ENCODE assay signal across 8 mouse cellular contexts in the genomic region with DNA sequence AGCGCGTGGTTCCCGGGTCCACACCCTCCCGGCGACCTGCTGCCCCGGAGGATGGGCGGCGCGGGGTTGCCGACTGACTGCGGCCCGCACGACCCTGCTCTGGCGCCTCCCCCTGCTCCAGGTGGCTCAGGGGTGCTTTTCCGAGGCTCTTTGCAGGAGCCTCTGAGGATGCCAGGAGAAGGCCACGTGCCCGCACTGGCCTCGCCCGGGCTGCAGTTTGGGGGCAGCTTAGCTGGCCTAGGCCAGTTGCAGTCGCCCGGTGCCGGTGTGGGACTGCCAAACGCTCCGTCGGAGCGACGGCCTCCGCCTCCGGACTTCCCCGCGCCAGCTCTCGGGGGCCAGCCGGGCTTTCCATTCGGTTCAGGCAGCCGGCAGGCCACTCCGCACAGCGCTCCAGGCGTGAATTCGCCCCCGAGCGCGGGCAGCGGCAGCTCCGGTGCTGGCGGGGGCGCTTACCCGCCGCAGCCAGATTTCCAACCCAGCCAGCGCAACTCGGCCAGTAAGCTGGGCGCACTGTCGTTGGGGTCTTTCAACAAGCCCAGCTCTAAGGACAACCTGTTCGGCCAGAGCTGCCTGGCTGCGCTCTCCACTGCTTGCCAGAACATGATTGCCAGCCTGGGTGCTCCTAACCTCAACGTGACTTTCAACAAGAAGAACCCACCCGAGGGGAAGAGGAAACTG. TPM values are rescaled to one million over a fixed set of nuclear protein-coding genes. Genes with fewer than 3 reads are reported as not detected.
A peak's percentile ranks its signal among the peaks of the same experiment; 100 is the strongest.
DNase-seq lines count a peak whose midpoint lies in the region; ATAC-seq and TF ChIP-seq lines count a peak whose summit lies in the region.

No protein-coding gene starts in this region.

- ATAC-seq in midbrain, embryonic 11.5 days (ENCODE audit: low FRiP score), result no peak

- no peaks in the 10 kb centered on the region for H3K27me3 ChIP-seq in midbrain, embryonic 11.5 days (ENCODE audit: control insufficient read depth, insufficient read depth, low read length)
- peaks cover 23% of the 10 kb centered on the region; the same call in 1 of the 2 replicates for H3K27me3 ChIP-seq in thymus, adult 2 months (ENCODE audit: control insufficient read depth, insufficient read depth, low read length)

- peak overlapping the region; percentile 65 for H3K27ac ChIP-seq in midbrain, embryonic 11.5 days (ENCODE audit: low read depth, low read length)
- H3K27ac ChIP-seq in thymus, adult 2 months (ENCODE audit: control insufficient read depth, insufficient read depth, low read length), result no peak overlapping the region

- no peak for TF ChIP-seq CTCF in thymus, adult 2 months (IDR thresholded peaks at IDR 0.05; ENCODE audit: borderline replicate concordance, control insufficient read depth, extremely low read depth, insufficient read depth, low read length, poor library complexity)

- H3K36me3 ChIP-seq in midbrain, embryonic 11.5 days (ENCODE audit: control insufficient read depth, insufficient read depth, low read length), result peaks cover 22% of the 10 kb centered on the region
- H3K36me3 ChIP-seq in thymus, adult 2 months (ENCODE audit: control insufficient read depth, insufficient read depth, low read length), result no peaks in the 10 kb centered on the region

- under 1% methylated on average over 51 of the region's 56 CpGs for WGBS in midbrain, embryonic 11.5 days
- 25% methylated on average over 56 of the region's 56 CpGs for WGBS in thymus, adult 2 months

- peak; percentile 51 for DNase-seq in embryo, embryonic 10 days (ENCODE audit: low spot score)
- no peak for DNase-seq in embryo, embryonic 10.5 days (ENCODE audit: low spot score)
- DNase-seq in R1 (ENCODE audit: low read depth, low spot score), result peak; percentile 25
- DNase-seq in heart, postnatal 36 days, result peak; percentile 14 to 37
- DNase-seq in midbrain, embryonic 11.5 days (ENCODE audit: low spot score, missing footprints), result peak; percentile 95
- no peak for DNase-seq in cerebellum, postnatal 36 days
- no peak for DNase-seq in thymus, adult 2 months
- DNase-seq in gastrocnemius, adult 18-20 months (ENCODE audit: low spot score), result no peak

- H3K4me2 ChIP-seq in midbrain, embryonic 11.5 days, result peak overlapping the region; percentile 84

- TF ChIP-seq POLR2A in thymus, adult 2 months (IDR thresholded peaks at IDR 0.05; ENCODE audit: control insufficient read depth, extremely low read depth, insufficient read depth, low read length, poor library complexity), result no peak

- peak overlapping the region; percentile 100 for H3K9ac ChIP-seq in midbrain, embryonic 11.5 days (ENCODE audit: low read length)

- H3K4me1 ChIP-seq in midbrain, embryonic 11.5 days (ENCODE audit: control insufficient read depth, insufficient read depth, low read length), result peaks cover 42% of the 10 kb centered on the region
- peaks cover 11% of the 10 kb centered on the region for H3K4me1 ChIP-seq in thymus, adult 2 months (replicated peaks; ENCODE audit: control insufficient read depth, insufficient read depth, low read length)

- no peaks in the 10 kb centered on the region for H3K9me3 ChIP-seq in midbrain, embryonic 11.5 days (ENCODE audit: control insufficient read depth, low read length)

- H3K4me3 ChIP-seq in midbrain, embryonic 11.5 days (ENCODE audit: low read depth, low read length), result peak overlapping the region; percentile 100
- no peak overlapping the region for H3K4me3 ChIP-seq in thymus, adult 2 months (ENCODE audit: control insufficient read depth, insufficient read depth, low read length)

- intact Hi-C loops in heart, postnatal 36 days (cut with DNase I), result no loop called here

RNA-seq across cellular contexts. Expression of gene Mn1, which starts 3.0 kb away (rescaled TPM):
- total RNA-seq in heart, postnatal 36 days (2021), result 10 to 100 TPM; 15.2 to 20.2 TPM
- polyA plus RNA-seq in midbrain, embryonic 11.5 days (2014; fragmentation: Nextera tagmentation; extraction: Ambion mirVana), result 42.0 and 46.2 TPM in 2 replicates
- 2.4 and 3.4 TPM in 2 replicates for polyA plus RNA-seq in thymus, adult 2 months (2012; rRNA removed)
- total RNA-seq in gastrocnemius, adult 18-20 months (2021), result 10 to 100 TPM; 34.5 to 75.8 TPM

Comparison
In these comparisons a context has a peak if more than half of its experiments do, and no peak if none do; other contexts are left out.
1. DNase-seq: peak in embryo, embryonic 10 days (single experiment), R1 (single experiment), heart, postnatal 36 days (2 of 2) and midbrain, embryonic 11.5 days (single experiment); none in embryo, embryonic 10.5 days (single experiment), cerebellum, postnatal 36 days (0 of 2), thymus, adult 2 months (single experiment) and gastrocnemius, adult 18-20 months (single experiment).